Mouse (Mus musculus) kidney, postnatal 0 days (tissue): ENCODE results near the gene Szrd1. TPM values are rescaled to one million over a fixed set of nuclear protein-coding genes. Genes with fewer than 3 reads are reported as not detected.

ENCODE experiments used
- ATAC-seq: fragments of 200-750 bp; cut with Nextera tagmentation; replicated peaks from 2 replicates; pipeline ENCODE4 v1.8.0; 2017; ENCODE audit warnings: low read depth, moderate number of reproducible peaks, moderate TSS enrichment, moderate library complexity; ENCODE audit not compliant: low FRiP score
- DNase-seq: peaks from one replicate; pipeline ENCODE4 v3.0.0-alpha.2; 2016; ENCODE audit warnings: low spot score
- H3K27ac ChIP-seq: fragments of 300-500 bp; sonication (generic); 2 replicates; pipeline ENCODE4 v1.5.1; 2014; ENCODE audit warnings: mild to moderate bottlenecking
- H3K27me3 ChIP-seq: fragments of 300-500 bp; sonication (generic); 2 replicates; pipeline ENCODE4 v1.6.1; 2014; ENCODE audit warnings: low read length, mixed read lengths; ENCODE audit not compliant: insufficient read depth
- H3K36me3 ChIP-seq: fragments of 300-500 bp; sonication (generic); 2 replicates; pipeline ENCODE4 v1.6.1; 2014; ENCODE audit warnings: low read length, mixed read lengths; ENCODE audit not compliant: insufficient read depth
- H3K4me1 ChIP-seq: fragments of 300-500 bp; sonication (generic); replicated peaks from 2 replicates; pipeline ENCODE4 v1.6.1; 2014; ENCODE audit warnings: antibody characterized with exemption, low read length, mixed read lengths; ENCODE audit not compliant: insufficient read depth
- H3K4me2 ChIP-seq: fragments of 300-500 bp; sonication (generic); 2 replicates; pipeline ENCODE4 v1.6.1; 2014; ENCODE audit warnings: mild to moderate bottlenecking, low read length, moderate library complexity, mixed read lengths
- H3K4me3 ChIP-seq: fragments of 300-500 bp; sonication (generic); replicated peaks from 2 replicates; pipeline ENCODE4 v1.5.1; 2014; ENCODE audit warnings: low read depth, low read length
- H3K9ac ChIP-seq: fragments of 300-500 bp; sonication (generic); 2 replicates; pipeline ENCODE4 v1.6.1; 2014; ENCODE audit warnings: low read depth, low read length
- H3K9me3 ChIP-seq: fragments of 300-500 bp; sonication (generic); replicated peaks from 2 replicates; pipeline ENCODE4 v1.6.1; 2016; ENCODE audit warnings: low read length, inconsistent platforms, mixed read lengths
- CTCF ChIP-seq: IDR thresholded peaks from 2 replicates; pipeline ENCODE4 v1.5.1; 2016; ENCODE audit warnings: antibody characterized with exemption, low read depth, mild to moderate bottlenecking, moderate library complexity
- WGBS: fragments of 180-500 bp; shearing (Covaris S2); extraction: QIAGEN DNeasy Blood & Tissue Kit; methylation state at CpG from one replicate; pipeline ENCODE4 v1.1.7; 2014; 5-methylcytosine and 5-hydroxymethylcytosine counted together
- polyA plus RNA-seq: library from polyadenylated mRNA; unstranded; fragments of >200 nt; fragmentation: Nextera tagmentation; extraction: Ambion mirVana; gene quantifications from 2 replicates; pipeline ENCODE4 v1.2.1, GENCODE M21; 2015

The Szrd1 gene
- polyA plus RNA-seq, 1 experiment from 2014 or later = 38.0 TPM

DNA sequence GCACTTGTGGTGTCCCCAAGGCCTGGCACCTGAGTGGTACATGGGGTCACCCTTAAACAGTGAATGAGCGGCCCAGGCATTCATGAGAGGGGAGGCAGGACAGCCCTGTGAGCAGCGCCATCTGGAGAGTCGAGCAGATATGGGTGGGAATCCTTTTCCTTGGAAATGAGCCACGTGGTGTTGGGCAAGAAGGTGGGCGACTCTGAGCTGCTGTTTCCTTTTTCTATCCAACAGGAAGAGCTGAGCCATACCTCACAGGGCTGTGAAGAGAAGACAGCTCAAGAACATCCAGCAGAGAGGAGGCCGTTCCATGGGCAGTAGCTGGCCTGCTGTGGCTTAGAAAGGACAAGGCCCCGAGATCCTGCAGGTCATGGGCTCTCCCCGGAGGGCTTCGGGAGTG, 50.9 kb downstream of the Szrd1 start:
- H3K27ac ChIP-seq = no peak overlapping the region
- ATAC-seq (no peak), DNase-seq (no peak)
- H3K4me3 ChIP-seq = no peak overlapping the region
- H3K9me3 ChIP-seq = no peaks in the 10 kb centered on the region
- TF ChIP-seq CTCF = no peak
- 45% methylated on average over 9 of the region's 9 CpGs for WGBS
- H3K36me3 ChIP-seq = no peaks in the 10 kb centered on the region
- H3K9ac ChIP-seq = no peak overlapping the region
- no peak overlapping the region for H3K4me2 ChIP-seq
- no peaks in the 10 kb centered on the region for H3K4me1 ChIP-seq
- no peaks in the 10 kb centered on the region for H3K27me3 ChIP-seq

DNA sequence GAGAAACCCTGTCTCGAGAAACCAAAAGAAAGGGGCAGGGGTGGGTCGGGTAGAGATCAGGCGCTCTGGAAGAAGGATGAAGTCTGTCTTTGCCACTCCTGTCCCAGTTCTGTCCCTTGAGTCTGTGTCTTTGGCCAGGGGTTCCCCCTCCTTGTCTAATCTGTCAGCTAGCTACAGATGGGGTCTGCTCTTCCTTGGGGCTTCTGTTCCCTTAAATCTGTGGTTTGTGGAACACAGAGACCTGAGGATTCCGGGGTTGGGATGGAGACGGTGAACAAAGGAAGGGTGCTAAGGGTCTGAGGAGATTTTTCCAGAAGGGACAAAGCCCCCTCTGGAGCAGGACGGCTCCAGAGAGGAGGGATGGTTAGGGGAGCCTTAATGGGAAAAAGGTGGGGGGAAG, 51.5 kb downstream of the Szrd1 start, which contains the start of gene Spata21:
Gene Spata21, plus strand, starts transcription at position 301 of the 400 bp plus-strand sequence.
- no peaks in the 10 kb centered on the region for H3K9me3 ChIP-seq
- DNase-seq = no peak
- no peaks in the 10 kb centered on the region for H3K36me3 ChIP-seq
- no peak within 1 kb of the TSS for H3K4me2 ChIP-seq
- no peaks in the 10 kb centered on the region for H3K4me1 ChIP-seq
- 75% methylated on average over 6 of the region's 6 CpGs for WGBS
- no peak for TF ChIP-seq CTCF
- H3K27ac ChIP-seq = no peak within 1 kb of the TSS
- no peak within 1 kb of the TSS for H3K4me3 ChIP-seq
- no peak within 1 kb of the TSS for H3K9ac ChIP-seq
- ATAC-seq = no peak
- H3K27me3 ChIP-seq = no peaks in the 10 kb centered on the region

DNA sequence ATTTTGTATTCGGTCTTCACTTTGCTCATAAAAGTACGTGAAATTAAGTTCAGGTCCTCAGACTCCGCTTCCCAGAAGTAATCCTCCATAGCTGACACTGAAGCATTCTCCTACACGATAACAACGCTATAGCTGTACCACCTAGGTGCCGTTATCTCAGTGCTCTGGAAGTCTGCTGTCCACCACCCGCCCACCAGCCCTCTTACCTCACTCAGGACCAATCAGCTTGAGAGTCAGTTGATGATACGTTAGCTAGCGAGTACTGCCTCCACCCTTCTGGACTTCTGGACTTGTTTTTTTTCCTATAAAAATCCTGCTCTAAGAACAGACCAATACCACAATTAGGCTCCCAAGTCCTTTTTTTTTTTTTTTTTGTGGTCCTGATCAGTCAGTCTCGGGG, 52.7 kb downstream of the Szrd1 start:
- TF ChIP-seq CTCF = no peak
- ATAC-seq = no peak

DNA sequence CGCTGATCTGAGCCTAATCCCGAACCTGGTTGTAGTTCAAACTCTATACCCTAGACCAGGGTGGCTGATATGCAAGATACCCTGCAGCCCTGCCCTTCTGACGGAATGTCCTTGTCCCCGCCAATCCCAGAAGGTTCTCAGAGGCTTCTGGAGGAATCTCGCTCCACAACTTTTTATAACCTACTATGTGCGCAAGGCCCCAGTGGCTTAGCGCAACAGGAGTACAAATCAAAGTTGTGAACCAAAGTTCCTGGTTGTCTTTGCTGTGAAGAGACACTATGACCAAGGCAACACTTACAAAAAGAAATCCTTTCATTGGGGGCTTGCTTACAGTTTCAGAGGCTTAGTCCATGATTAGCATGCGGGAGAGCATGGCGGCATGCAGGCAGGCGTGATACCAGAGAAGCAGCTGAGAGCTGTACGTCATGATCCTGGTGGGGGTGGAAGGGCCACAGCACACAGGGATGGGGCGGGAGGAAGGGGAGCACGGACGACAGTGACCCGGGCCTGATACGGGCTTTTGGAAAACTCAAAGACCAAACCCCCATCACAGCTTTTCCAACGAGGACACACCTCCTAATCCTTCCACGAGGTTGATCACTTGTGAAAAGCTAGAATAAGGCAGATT, 61.0 kb downstream of the Szrd1 start:
- Histone ChIP-seq H3K4me1 (peaks cover 9% of the 10 kb centered on the region; the same call in 1 of the 2 replicates), H3K36me3 (peaks cover 7% of the 10 kb centered on the region; the same call in 1 of the 2 replicates), H3K27me3 (no peaks in the 10 kb centered on the region), H3K27ac (no peak overlapping the region), H3K9me3 (no peaks in the 10 kb centered on the region), H3K4me2 (no peak overlapping the region), H3K9ac (no peak overlapping the region), H3K4me3 (no peak overlapping the region)
- TF ChIP-seq CTCF = no peak
- WGBS = 74% methylated on average over 18 of the region's 18 CpGs
- DNase-seq (no peak), ATAC-seq (no peak)

More for the DNA sequence above, 52.7 kb downstream of the Szrd1 start:
- no peak for DNase-seq
- WGBS = 76% methylated on average over 10 of the region's 10 CpGs
- Histone ChIP-seq H3K9ac (no peak overlapping the region), H3K4me2 (no peak overlapping the region), H3K27ac (no peak overlapping the region), H3K4me3 (no peak overlapping the region), H3K4me1 (no peaks in the 10 kb centered on the region), H3K36me3 (no peaks in the 10 kb centered on the region), H3K9me3 (no peaks in the 10 kb centered on the region), H3K27me3 (no peaks in the 10 kb centered on the region)

DNA sequence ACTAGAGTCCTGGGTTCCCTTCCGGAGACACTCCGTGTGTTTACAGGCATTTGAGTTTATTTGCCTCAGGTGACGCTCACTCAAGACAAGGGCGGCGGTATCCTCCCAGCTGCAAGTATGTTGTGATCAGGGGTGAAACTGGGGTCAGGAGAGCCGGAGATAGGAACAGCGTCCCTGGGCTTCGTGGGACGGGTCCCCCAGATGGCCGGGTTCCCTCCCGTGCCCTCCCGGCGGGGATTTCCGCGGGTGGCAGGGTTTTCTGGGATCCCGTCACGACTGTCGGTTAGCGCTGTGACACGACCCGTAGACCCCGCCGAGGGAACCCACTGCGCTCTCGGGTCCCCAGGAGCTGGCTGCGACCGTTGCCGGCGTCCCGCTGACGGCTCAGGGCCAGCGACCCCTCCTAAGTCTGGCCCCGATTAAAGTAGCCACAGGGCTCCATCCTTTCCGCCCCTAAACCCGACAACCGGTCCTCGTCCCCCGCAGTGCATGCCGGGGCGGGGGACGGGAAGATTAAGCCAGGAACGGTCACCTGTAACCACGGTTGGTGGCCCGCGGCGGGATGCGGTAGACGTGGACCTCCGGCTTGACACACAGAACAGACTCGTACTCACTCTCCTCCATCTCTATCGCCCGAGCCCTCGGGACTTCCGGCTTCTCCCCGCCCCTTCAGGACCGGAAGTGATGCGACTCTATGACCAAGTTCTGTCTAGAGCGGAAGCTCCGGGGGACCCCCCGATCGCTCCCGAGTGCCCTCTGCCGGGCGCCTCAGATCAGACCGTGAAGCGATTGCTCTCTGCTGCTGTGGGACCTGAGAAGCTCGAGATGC, 61.7 kb downstream of the Szrd1 start, which contains the start of gene Necap2:
Gene Necap2, minus strand, starts transcription at position 677 of the 829 bp plus-strand sequence.
- TF ChIP-seq CTCF = peak; percentile 85
- no peaks in the 10 kb centered on the region for H3K27me3 ChIP-seq
- DNase-seq (peak; percentile 97), ATAC-seq (peak; percentile 86)
- peak within 1 kb of the TSS; percentile 96 for H3K4me2 ChIP-seq
- H3K36me3 ChIP-seq = peaks cover 9% of the 10 kb centered on the region; the same call in 1 of the 2 replicates
- no peaks in the 10 kb centered on the region for H3K9me3 ChIP-seq
- WGBS = under 1% methylated on average over 67 of the region's 67 CpGs
- H3K4me1 ChIP-seq = peaks cover 9% of the 10 kb centered on the region; the same call in 1 of the 2 replicates
- peak within 1 kb of the TSS; percentile 80 for H3K27ac ChIP-seq
- H3K9ac ChIP-seq = peak within 1 kb of the TSS; percentile 87
- peak within 1 kb of the TSS; percentile 98 for H3K4me3 ChIP-seq

DNA sequence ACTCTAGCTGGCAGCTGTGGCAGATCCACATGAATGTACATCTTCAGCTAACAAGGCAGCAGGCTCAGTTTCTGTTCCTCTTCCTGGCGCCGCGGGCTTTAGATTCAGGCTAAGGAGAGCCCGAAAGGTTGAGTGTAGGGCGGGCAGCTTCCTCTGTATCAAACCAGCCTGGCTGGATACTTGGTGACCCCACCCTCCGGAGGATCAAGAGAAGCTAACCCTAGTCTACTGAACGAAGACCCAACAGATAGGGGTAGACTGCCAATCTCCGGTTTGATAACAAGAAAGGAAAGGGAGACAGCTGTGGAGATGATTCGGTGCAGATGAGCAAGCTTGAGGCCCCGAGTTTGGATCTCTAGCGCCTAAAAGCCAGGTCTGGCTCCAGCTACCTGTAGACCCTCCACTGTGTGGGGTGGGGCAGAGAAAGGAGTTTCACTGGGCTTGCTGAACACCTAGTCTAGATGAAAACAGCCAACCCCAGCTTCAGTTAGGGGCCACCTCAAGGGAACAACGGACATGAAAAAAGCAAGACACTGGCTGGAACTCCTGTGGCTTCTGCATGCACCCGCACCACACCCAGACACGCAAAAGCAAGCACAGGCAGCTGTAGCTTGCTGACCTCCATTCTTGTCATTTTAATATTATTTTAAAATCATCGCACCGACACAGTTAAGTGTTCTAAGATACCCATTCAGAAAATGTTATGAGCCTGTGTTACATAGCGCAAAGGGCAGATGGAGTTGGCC, 62.6 kb downstream of the Szrd1 start:
- Histone ChIP-seq H3K4me2 (peak overlapping the region; percentile 96), H3K27me3 (no peaks in the 10 kb centered on the region), H3K9ac (peak overlapping the region; percentile 87), H3K4me3 (peak overlapping the region; percentile 98), H3K9me3 (no peaks in the 10 kb centered on the region), H3K27ac (no peak overlapping the region), H3K36me3 (peaks cover 16% of the 10 kb centered on the region), H3K4me1 (peaks cover 9% of the 10 kb centered on the region; the same call in 1 of the 2 replicates)
- 76% methylated on average over 17 of the region's 17 CpGs for WGBS
- DNase-seq = no peak
- no peak for TF ChIP-seq CTCF
- no peak for ATAC-seq
